Mouse (Mus musculus) lung, embryonic 15.5 days (tissue): ENCODE measurements around the gene Usp32. TPM values are rescaled to one million over a fixed set of nuclear protein-coding genes. Genes with fewer than 3 reads are reported as not detected.

Experiments
- ATAC-seq: fragments of 200-750 bp; cut with Nextera tagmentation; 2 replicates; pipeline ENCODE4 v1.8.0; 2017; ENCODE audit warnings: moderate number of reproducible peaks, borderline replicate concordance; ENCODE audit not compliant: low FRiP score, low TSS enrichment; ENCODE audit errors: extremely low read depth
- H3K27ac ChIP-seq: fragments of 300-500 bp; sonication (generic); 2 replicates; pipeline ENCODE4 v1.5.1; 2015; ENCODE audit warnings: moderate library complexity, mild to moderate bottlenecking, inconsistent platforms
- H3K27me3 ChIP-seq: fragments of 300-500 bp; sonication (generic); 2 replicates; pipeline ENCODE4 v1.6.1; 2015; ENCODE audit warnings: inconsistent platforms
- H3K36me3 ChIP-seq: fragments of 300-500 bp; sonication (generic); 2 replicates; pipeline ENCODE4 v1.6.1; 2015; ENCODE audit warnings: inconsistent platforms
- H3K4me1 ChIP-seq: fragments of 300-500 bp; sonication (generic); 2 replicates; pipeline ENCODE4 v1.6.1; 2015; ENCODE audit warnings: inconsistent platforms
- H3K4me2 ChIP-seq: fragments of 300-500 bp; sonication (generic); 2 replicates; pipeline ENCODE4 v1.6.1; 2015; ENCODE audit warnings: inconsistent platforms, mild to moderate bottlenecking, moderate library complexity
- H3K4me3 ChIP-seq: fragments of 300-500 bp; sonication (generic); 2 replicates; pipeline ENCODE4 v1.5.1; 2015; ENCODE audit warnings: mild to moderate bottlenecking, inconsistent platforms
- H3K9ac ChIP-seq: fragments of 300-500 bp; sonication (generic); 2 replicates; pipeline ENCODE4 v1.6.1; 2015; ENCODE audit warnings: inconsistent platforms
- H3K9me3 ChIP-seq: fragments of 300-500 bp; sonication (generic); 2 replicates; pipeline ENCODE4 v1.6.1; 2016; ENCODE audit warnings: inconsistent platforms
- WGBS: fragments of 180-500 bp; shearing (Covaris S2); methylation state at CpG from one replicate; pipeline ENCODE4 v1.1.7; 2015; 5-methylcytosine and 5-hydroxymethylcytosine counted together
- polyA plus RNA-seq: library from polyadenylated mRNA; unstranded; fragments of >200 nt; fragmentation: Nextera tagmentation; extraction: Ambion mirVana; gene quantifications from 2 replicates; pipeline ENCODE4 v1.2.1, GENCODE M21; 2015

Usp32 gene
- polyA plus RNA-seq, 1 experiment from 2014 or later = 3.4 TPM

DNA sequence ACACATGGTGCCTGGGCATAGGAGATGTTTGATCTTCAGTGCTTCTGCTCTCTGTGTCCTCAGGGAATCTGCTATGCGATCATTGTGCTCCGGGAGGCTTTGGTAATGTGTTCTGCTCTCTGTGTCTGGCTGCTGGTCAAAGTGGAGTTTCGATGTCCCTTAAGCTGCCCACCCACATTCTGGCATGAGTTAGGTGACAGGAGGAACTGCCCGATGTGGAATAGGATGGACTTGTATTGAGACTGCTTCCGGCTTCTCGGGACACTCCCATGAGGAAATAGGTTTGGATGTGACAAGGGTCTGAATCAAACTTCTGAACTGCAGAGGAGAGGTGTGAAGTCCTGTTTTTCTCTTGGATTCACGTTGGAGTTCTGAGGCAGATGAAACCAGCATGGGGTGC lies 165.4 kb downstream of the Usp32 start:
- Histone ChIP-seq H3K9ac (no peak overlapping the region), H3K4me2 (no peak overlapping the region), H3K4me1 (no peaks in the 10 kb centered on the region), H3K27ac (no peak overlapping the region), H3K9me3 (no peaks in the 10 kb centered on the region), H3K4me3 (no peak overlapping the region), H3K36me3 (no peaks in the 10 kb centered on the region), H3K27me3 (no peaks in the 10 kb centered on the region)
- no peak for ATAC-seq
- 49% methylated on average over 7 of the region's 7 CpGs for WGBS

DNA sequence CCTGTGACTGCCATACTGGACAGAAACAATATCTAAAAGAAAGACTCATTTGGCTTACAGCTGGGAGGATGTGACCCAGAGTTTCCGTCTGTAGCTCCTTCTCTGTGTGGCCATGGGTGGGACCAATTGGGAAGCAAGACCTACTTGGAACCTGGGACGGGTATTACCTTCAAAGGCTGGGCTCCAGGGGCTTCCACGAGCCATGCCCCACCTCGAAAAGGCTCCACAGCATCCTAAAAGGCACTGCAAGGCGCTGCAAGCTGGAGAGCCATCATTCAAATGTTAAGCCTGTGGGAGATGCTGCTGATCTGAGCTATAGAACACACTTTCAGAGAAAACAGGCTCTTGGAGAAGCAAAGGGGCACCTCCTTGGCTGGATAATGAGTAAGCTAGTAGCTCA lies 166.3 kb downstream of the Usp32 start:
- 53% methylated on average over 5 of the region's 5 CpGs for WGBS
- no peak overlapping the region for H3K4me3 ChIP-seq
- ATAC-seq = no peak

GRCm38 (mm10) chr11:84972067-84972466 lies 167.9 kb downstream of the Usp32 start:
- no peak overlapping the region for H3K4me3 ChIP-seq
- no peak overlapping the region for H3K9ac ChIP-seq
- H3K36me3 ChIP-seq = no peaks in the 10 kb centered on the region
- H3K27ac ChIP-seq = no peak overlapping the region
- ATAC-seq = no peak
- no peak overlapping the region for H3K4me2 ChIP-seq
- H3K9me3 ChIP-seq = no peaks in the 10 kb centered on the region
- WGBS = 53% methylated on average over 3 of the region's 3 CpGs
- no peaks in the 10 kb centered on the region for H3K27me3 ChIP-seq
- H3K4me1 ChIP-seq = peaks cover 16% of the 10 kb centered on the region; the same call in 1 of the 2 replicates

More for the DNA sequence above, 166.3 kb downstream of the Usp32 start:
- H3K27me3 ChIP-seq = no peaks in the 10 kb centered on the region
- no peak overlapping the region for H3K9ac ChIP-seq
- no peak overlapping the region for H3K27ac ChIP-seq
- no peaks in the 10 kb centered on the region for H3K9me3 ChIP-seq
- no peaks in the 10 kb centered on the region for H3K36me3 ChIP-seq
- no peak overlapping the region for H3K4me2 ChIP-seq
- H3K4me1 ChIP-seq = 0 out of 2 replicates have a peak, but pooled peaks cover 8% of the 10 kb centered on the region

DNA sequence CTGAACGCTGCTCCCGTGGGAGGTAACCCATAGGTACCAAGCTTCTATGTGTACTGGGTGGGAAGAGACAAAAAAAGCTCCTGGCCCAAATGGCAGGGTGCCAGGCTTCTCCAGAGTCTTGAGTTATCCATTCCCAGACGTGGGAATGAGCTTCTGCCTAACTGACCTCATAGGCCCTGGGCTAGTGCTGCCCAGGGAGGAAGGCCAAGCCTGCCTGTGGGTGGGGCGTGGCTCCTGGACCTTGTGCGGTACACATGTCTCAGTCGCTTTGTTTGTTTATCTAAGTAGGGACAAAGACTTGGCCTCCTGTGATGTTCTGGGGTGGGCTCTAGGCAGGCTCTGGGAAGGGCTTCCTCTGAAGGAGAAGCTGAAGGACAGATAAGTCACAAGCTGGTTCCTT lies 171.2 kb downstream of the Usp32 start:
- Histone ChIP-seq H3K27me3 (no peaks in the 10 kb centered on the region), H3K36me3 (no peaks in the 10 kb centered on the region), H3K27ac (peak overlapping the region; percentile 25), H3K9ac (no peak overlapping the region), H3K4me3 (no peak overlapping the region), H3K4me2 (no peak overlapping the region), H3K4me1 (peaks cover 16% of the 10 kb centered on the region), H3K9me3 (no peaks in the 10 kb centered on the region)
- WGBS = 28% methylated on average over 6 of the region's 6 CpGs
- ATAC-seq = peak; percentile 56

DNA sequence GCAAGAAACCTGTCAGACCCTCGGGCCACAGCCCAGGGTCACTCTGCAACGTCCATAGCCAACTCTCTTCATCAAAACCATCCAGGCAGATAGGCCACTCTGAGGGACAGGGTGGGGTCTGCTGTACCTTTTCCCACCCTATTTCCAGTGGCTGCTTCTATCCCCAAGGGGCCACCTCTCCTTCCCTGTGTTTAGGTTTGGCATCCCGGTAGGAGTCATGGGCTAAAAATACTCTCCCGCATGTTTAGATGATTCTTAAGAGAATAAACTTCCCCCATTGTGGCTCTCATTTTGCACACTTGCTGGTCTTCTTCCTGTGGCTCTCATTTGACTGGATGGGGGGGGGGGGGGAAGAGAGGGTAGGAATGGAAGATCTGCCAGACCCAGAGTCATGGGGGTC lies 171.7 kb downstream of the Usp32 start:
- Histone ChIP-seq H3K4me1 (peaks cover 16% of the 10 kb centered on the region), H3K9me3 (no peaks in the 10 kb centered on the region), H3K27me3 (no peaks in the 10 kb centered on the region), H3K4me2 (no peak overlapping the region), H3K4me3 (no peak overlapping the region), H3K9ac (no peak overlapping the region), H3K36me3 (no peaks in the 10 kb centered on the region), H3K27ac (peak overlapping the region; percentile 53)
- no peak for ATAC-seq
- WGBS = 65% methylated on average over 4 of the region's 4 CpGs

GRCm38 (mm10) chr11:84967113-84967512 lies 172.8 kb downstream of the Usp32 start:
- H3K9ac ChIP-seq = no peak overlapping the region
- H3K27me3 ChIP-seq = no peaks in the 10 kb centered on the region
- H3K36me3 ChIP-seq = no peaks in the 10 kb centered on the region
- no peak overlapping the region for H3K4me3 ChIP-seq
- H3K4me1 ChIP-seq = peaks cover 16% of the 10 kb centered on the region
- 29% methylated on average over 5 of the region's 5 CpGs for WGBS
- H3K27ac ChIP-seq = no peak overlapping the region
- ATAC-seq = peak; percentile 21; the same call in 1 of the 2 replicates
- no peak overlapping the region for H3K4me2 ChIP-seq
- no peaks in the 10 kb centered on the region for H3K9me3 ChIP-seq

- no peaks in the 10 kb centered on the region for H3K27me3 ChIP-seq
- H3K4me3 ChIP-seq = no peak overlapping the region
- no peaks in the 10 kb centered on the region for H3K36me3 ChIP-seq
- H3K4me1 ChIP-seq = peaks cover 16% of the 10 kb centered on the region
- no peak for ATAC-seq
- no peak overlapping the region for H3K9ac ChIP-seq
- no peaks in the 10 kb centered on the region for H3K9me3 ChIP-seq
- WGBS = 67% methylated on average over 4 of the region's 4 CpGs
- no peak overlapping the region for H3K27ac ChIP-seq
- no peak overlapping the region for H3K4me2 ChIP-seq
Measured at GRCm38 (mm10) chr11:84966696-84967095, 173.3 kb downstream of the Usp32 start.

DNA sequence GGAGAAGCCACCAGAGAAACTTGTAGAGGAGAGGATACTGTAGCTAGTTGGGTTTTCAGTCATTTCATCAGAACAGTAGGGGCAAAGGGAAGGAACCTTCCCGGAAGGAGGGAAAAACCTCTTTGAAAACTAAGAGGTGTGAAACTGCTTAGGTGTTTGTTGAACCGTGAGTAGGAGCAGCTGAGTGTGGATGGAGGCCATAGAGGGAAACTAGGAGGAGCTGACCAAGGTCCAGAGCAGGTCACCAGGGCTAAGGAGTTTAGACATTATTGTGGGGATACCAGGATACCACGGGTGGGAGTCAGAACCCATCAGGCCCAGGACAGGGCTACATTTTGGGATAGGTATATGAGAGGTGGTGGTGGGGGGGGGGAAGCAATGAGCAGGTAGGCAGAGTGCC lies 176.4 kb downstream of the Usp32 start:
- 63% methylated on average over 3 of the region's 3 CpGs for WGBS
- H3K4me1 ChIP-seq = peaks cover 20% of the 10 kb centered on the region
- H3K9me3 ChIP-seq = no peaks in the 10 kb centered on the region
- H3K27me3 ChIP-seq = peaks cover 13% of the 10 kb centered on the region
- no peak overlapping the region for H3K4me3 ChIP-seq
- ATAC-seq = no peak
- no peaks in the 10 kb centered on the region for H3K36me3 ChIP-seq
- H3K27ac ChIP-seq = no peak overlapping the region
- H3K9ac ChIP-seq = no peak overlapping the region
- no peak overlapping the region for H3K4me2 ChIP-seq

DNA sequence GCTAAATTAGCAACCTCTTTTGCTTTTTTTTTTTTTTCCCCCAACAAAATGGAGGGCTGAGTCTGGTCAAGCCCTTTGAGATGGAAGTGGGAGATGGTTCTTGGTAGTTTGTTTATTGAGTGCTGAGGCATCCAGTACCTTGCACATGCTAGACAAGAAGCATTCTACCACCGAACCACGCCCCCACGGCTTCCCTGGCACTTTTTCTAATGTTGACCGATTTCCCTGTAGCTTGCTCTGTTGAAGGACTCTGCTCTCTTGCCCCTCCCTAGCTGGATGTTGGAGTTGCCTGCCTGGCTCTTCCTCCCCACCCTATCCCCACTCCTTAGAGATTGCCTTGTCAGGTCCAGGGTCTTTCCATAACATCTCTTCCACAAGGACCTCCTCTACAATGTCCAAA lies 177.4 kb downstream of the Usp32 start:
- Histone ChIP-seq H3K36me3 (no peaks in the 10 kb centered on the region), H3K27me3 (peaks cover 23% of the 10 kb centered on the region), H3K4me3 (no peak overlapping the region), H3K27ac (no peak overlapping the region), H3K4me1 (peaks cover 25% of the 10 kb centered on the region), H3K9me3 (no peaks in the 10 kb centered on the region), H3K9ac (no peak overlapping the region), H3K4me2 (no peak overlapping the region)
- WGBS = 76% methylated on average over 4 of the region's 4 CpGs
- ATAC-seq = no peak

DNA sequence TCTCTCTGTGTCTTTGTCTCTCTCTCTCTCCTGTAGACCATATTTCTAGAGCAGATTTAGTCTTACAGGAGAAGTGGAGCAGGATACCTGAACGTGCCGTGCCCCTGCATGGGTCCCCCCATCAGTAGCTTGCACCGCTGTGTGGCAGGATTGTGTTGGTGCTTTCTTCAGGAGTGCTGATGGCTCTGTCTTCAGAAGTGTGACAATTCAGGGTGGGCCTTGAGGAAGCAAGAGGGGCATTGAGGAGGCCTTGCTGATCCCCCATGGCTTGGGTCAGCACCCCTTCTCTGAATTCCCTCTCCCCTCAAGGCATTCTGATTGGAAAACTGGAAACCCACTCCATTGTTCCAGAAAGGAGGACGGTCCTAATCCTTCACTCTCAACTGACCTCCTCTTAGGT lies 178.4 kb downstream of the Usp32 start:
- H3K9me3 ChIP-seq = no peaks in the 10 kb centered on the region
- H3K27ac ChIP-seq = no peak overlapping the region
- WGBS = 87% methylated on average over 4 of the region's 4 CpGs
- H3K4me3 ChIP-seq = no peak overlapping the region
- peaks cover 33% of the 10 kb centered on the region for H3K27me3 ChIP-seq
- H3K9ac ChIP-seq = no peak overlapping the region
- no peaks in the 10 kb centered on the region for H3K36me3 ChIP-seq
- peaks cover 22% of the 10 kb centered on the region for H3K4me1 ChIP-seq
- no peak overlapping the region for H3K4me2 ChIP-seq
- ATAC-seq = no peak

GRCm38 (mm10) chr11:84960780-84961179 lies 179.2 kb downstream of the Usp32 start:
- H3K4me1 ChIP-seq = peaks cover 22% of the 10 kb centered on the region
- H3K9me3 ChIP-seq = no peaks in the 10 kb centered on the region
- no peak for ATAC-seq
- no peak overlapping the region for H3K4me2 ChIP-seq
- H3K27me3 ChIP-seq = peaks cover 40% of the 10 kb centered on the region
- H3K4me3 ChIP-seq = no peak overlapping the region
- 66% methylated on average over 6 of the region's 6 CpGs for WGBS
- no peak overlapping the region for H3K9ac ChIP-seq
- no peak overlapping the region for H3K27ac ChIP-seq
- no peaks in the 10 kb centered on the region for H3K36me3 ChIP-seq

GRCm38 (mm10) chr11:84960291-84960690 lies 179.7 kb downstream of the Usp32 start:
- Histone ChIP-seq H3K36me3 (no peaks in the 10 kb centered on the region), H3K9ac (no peak overlapping the region), H3K27me3 (peaks cover 42% of the 10 kb centered on the region), H3K4me3 (no peak overlapping the region), H3K4me2 (no peak overlapping the region), H3K27ac (no peak overlapping the region), H3K9me3 (no peaks in the 10 kb centered on the region), H3K4me1 (peaks cover 22% of the 10 kb centered on the region)
- WGBS = 31% methylated on average over 3 of the region's 3 CpGs
- ATAC-seq = no peak

- Histone ChIP-seq H3K9ac (no peak overlapping the region), H3K4me1 (peaks cover 22% of the 10 kb centered on the region), H3K27me3 (peaks cover 42% of the 10 kb centered on the region), H3K36me3 (no peaks in the 10 kb centered on the region), H3K9me3 (no peaks in the 10 kb centered on the region), H3K27ac (no peak overlapping the region), H3K4me3 (no peak overlapping the region), H3K4me2 (no peak overlapping the region)
- no peak for ATAC-seq
- WGBS = 5% methylated on average over 9 of the region's 9 CpGs
Measured at GRCm38 (mm10) chr11:84959701-84960181, 180.2 kb downstream of the Usp32 start.
